Mouse (Mus musculus) midbrain, embryonic 16.5 days (tissue): Measurements from ENCODE around the gene Bnc2. TPM values are rescaled to one million over a fixed set of nuclear protein-coding genes. Genes with fewer than 3 reads are reported as not detected.

Experiments used
- ATAC-seq: fragments of 200-750 bp; cut with Nextera tagmentation; 2 replicates; pipeline ENCODE4 v1.8.0; 2017; ENCODE audit warnings: moderate TSS enrichment
- H3K27ac ChIP-seq: fragments of 300-500 bp; sonication (generic); 2 replicates; pipeline ENCODE4 v1.5.1; 2014; ENCODE audit warnings: mild to moderate bottlenecking, low read length, mixed read lengths
- H3K27me3 ChIP-seq: fragments of 300-500 bp; sonication (generic); 2 replicates; pipeline ENCODE4 v1.6.1; 2014; ENCODE audit warnings: low read depth, low read length, mixed read lengths; ENCODE audit not compliant: control insufficient read depth, insufficient read depth
- H3K36me3 ChIP-seq: fragments of 300-500 bp; sonication (generic); 2 replicates; pipeline ENCODE4 v1.6.1; 2014; ENCODE audit warnings: mild to moderate bottlenecking, low read length, moderate library complexity, mixed read lengths; ENCODE audit not compliant: control insufficient read depth, insufficient read depth
- H3K4me1 ChIP-seq: fragments of 300-500 bp; sonication (generic); 2 replicates; pipeline ENCODE4 v1.6.1; 2014; ENCODE audit warnings: mild to moderate bottlenecking, low read length, mixed read lengths; ENCODE audit not compliant: control insufficient read depth, insufficient read depth
- H3K4me2 ChIP-seq: fragments of 300-500 bp; sonication (generic); 2 replicates; pipeline ENCODE4 v1.6.1; 2014; ENCODE audit warnings: mild to moderate bottlenecking, low read length, mixed read lengths
- H3K4me3 ChIP-seq: fragments of 300-500 bp; sonication (generic); 2 replicates; pipeline ENCODE4 v1.5.1; 2014; ENCODE audit warnings: low read depth, mild to moderate bottlenecking, low read length, moderate library complexity, mixed read lengths
- H3K9ac ChIP-seq: fragments of 300-500 bp; sonication (generic); 2 replicates; pipeline ENCODE4 v1.6.1; 2014; ENCODE audit warnings: low read depth, low read length, mixed read lengths
- H3K9me3 ChIP-seq: fragments of 300-500 bp; sonication (generic); replicated peaks from 2 replicates; pipeline ENCODE4 v1.6.1; 2014; ENCODE audit warnings: mild to moderate bottlenecking, low read length, mixed read lengths; ENCODE audit not compliant: control insufficient read depth, poor library complexity, severe bottlenecking
- WGBS: fragments of 180-500 bp; shearing (Covaris S2); extraction: QIAGEN DNeasy Blood & Tissue Kit; methylation state at CpG from one replicate; pipeline ENCODE4 v1.1.7; 2014; 5-methylcytosine and 5-hydroxymethylcytosine counted together
- polyA plus RNA-seq: library from polyadenylated mRNA; unstranded; fragments of >200 nt; fragmentation: Nextera tagmentation; extraction: Ambion mirVana; gene quantifications from 2 replicates; pipeline ENCODE4 v1.2.1, GENCODE M21; 2015

Gene Bnc2
- 19.0 and 20.1 TPM in 2 replicates for polyA plus RNA-seq

GRCm38 (mm10) chr4:84675171-84675973 lies at the start of gene Bnc2:
TSS of gene Bnc2 (minus strand) at chr4:84675275.
- no peaks in the 10 kb centered on the region for H3K36me3 ChIP-seq
- H3K27ac ChIP-seq, result peak within 1 kb of the TSS; percentile 35; the same call in 1 of the 2 replicates
- peak; percentile 72 for ATAC-seq
- H3K4me1 ChIP-seq, result peaks cover 13% of the 10 kb centered on the region; the same call in 1 of the 2 replicates
- peak within 1 kb of the TSS; percentile 60 for H3K4me3 ChIP-seq
- H3K27me3 ChIP-seq, result peaks cover 31% of the 10 kb centered on the region
- 1% methylated on average over 74 of the region's 80 CpGs for WGBS
- H3K4me2 ChIP-seq, result peak within 1 kb of the TSS; percentile 93
- H3K9ac ChIP-seq, result peak within 1 kb of the TSS; percentile 49
- H3K9me3 ChIP-seq, result no peaks in the 10 kb centered on the region

- H3K27ac ChIP-seq, result no peak overlapping the region
- ATAC-seq, result no peak
- no peaks in the 10 kb centered on the region for H3K4me1 ChIP-seq
- no peaks in the 10 kb centered on the region for H3K36me3 ChIP-seq
- H3K9me3 ChIP-seq, result no peaks in the 10 kb centered on the region
- no peak overlapping the region for H3K4me2 ChIP-seq
- H3K27me3 ChIP-seq, result no peaks in the 10 kb centered on the region; the same call in 1 of the 2 replicates
- WGBS, result 83% methylated on average over 5 of the region's 5 CpGs
- H3K4me3 ChIP-seq, result no peak overlapping the region
- no peak overlapping the region for H3K9ac ChIP-seq
Measured at GRCm38 (mm10) chr4:84707961-84708360, 32.9 kb upstream of the Bnc2 start.

- Histone ChIP-seq H3K4me2 (no peak overlapping the region), H3K36me3 (no peaks in the 10 kb centered on the region), H3K9ac (no peak overlapping the region), H3K27ac (no peak overlapping the region), H3K4me1 (no peaks in the 10 kb centered on the region), H3K9me3 (no peaks in the 10 kb centered on the region), H3K27me3 (no peaks in the 10 kb centered on the region), H3K4me3 (no peak overlapping the region)
- ATAC-seq, result no peak
- 55% methylated on average over 10 of the region's 10 CpGs for WGBS
Measured at GRCm38 (mm10) chr4:84685521-84686366, 10.7 kb upstream of the Bnc2 start.

- Histone ChIP-seq H3K9me3 (no peaks in the 10 kb centered on the region), H3K4me2 (no peak overlapping the region), H3K27ac (no peak overlapping the region), H3K36me3 (no peaks in the 10 kb centered on the region), H3K4me3 (no peak overlapping the region), H3K9ac (no peak overlapping the region), H3K4me1 (no peaks in the 10 kb centered on the region), H3K27me3 (no peaks in the 10 kb centered on the region)
- 87% methylated on average over 4 of the region's 4 CpGs for WGBS
- ATAC-seq, result no peak
Measured at GRCm38 (mm10) chr4:84685009-84685408, 9.9 kb upstream of the Bnc2 start.

- H3K27ac ChIP-seq, result 0 out of 2 replicates have a peak overlapping the region, but pooled peaks have one; percentile 4
- peaks cover 27% of the 10 kb centered on the region for H3K27me3 ChIP-seq
- under 1% methylated on average over 19 of the region's 19 CpGs for WGBS
- H3K4me1 ChIP-seq, result peaks cover 13% of the 10 kb centered on the region; the same call in 1 of the 2 replicates
- ATAC-seq, result 0 out of 2 replicates have a peak, but pooled peaks have one; percentile 2
- H3K9me3 ChIP-seq, result no peaks in the 10 kb centered on the region
- peak overlapping the region; percentile 93 for H3K4me2 ChIP-seq
- H3K36me3 ChIP-seq, result no peaks in the 10 kb centered on the region
- peak overlapping the region; percentile 49 for H3K9ac ChIP-seq
- H3K4me3 ChIP-seq, result peak overlapping the region; percentile 60
Measured at GRCm38 (mm10) chr4:84675974-84676315, 870 bp upstream of the Bnc2 start.

GRCm38 (mm10) chr4:84674318-84675170 lies 531 bp downstream of the Bnc2 start:
- peak overlapping the region; percentile 49 for H3K9ac ChIP-seq
- H3K27me3 ChIP-seq, result peaks cover 31% of the 10 kb centered on the region
- ATAC-seq, result peak; percentile 64
- 0 out of 2 replicates have a peak overlapping the region, but pooled peaks have one; percentile 35 for H3K27ac ChIP-seq
- WGBS, result under 1% methylated on average over 82 of the region's 104 CpGs
- peaks cover 13% of the 10 kb centered on the region; the same call in 1 of the 2 replicates for H3K4me1 ChIP-seq
- peak overlapping the region; percentile 93 for H3K4me2 ChIP-seq
- H3K9me3 ChIP-seq, result no peaks in the 10 kb centered on the region
- no peaks in the 10 kb centered on the region for H3K36me3 ChIP-seq
- peak overlapping the region; percentile 60 for H3K4me3 ChIP-seq

GRCm38 (mm10) chr4:84673681-84674307 lies 1.3 kb downstream of the Bnc2 start:
- Histone ChIP-seq H3K36me3 (no peaks in the 10 kb centered on the region), H3K9ac (no peak overlapping the region), H3K4me1 (peaks cover 15% of the 10 kb centered on the region), H3K27ac (no peak overlapping the region), H3K4me3 (peak overlapping the region; percentile 60), H3K27me3 (peaks cover 27% of the 10 kb centered on the region), H3K4me2 (peak overlapping the region; percentile 93), H3K9me3 (no peaks in the 10 kb centered on the region)
- ATAC-seq, result no peak
- WGBS, result 13% methylated on average over 10 of the region's 10 CpGs

GRCm38 (mm10) chr4:84672181-84672791 lies 2.8 kb downstream of the Bnc2 start:
- Histone ChIP-seq H3K4me1 (peaks cover 15% of the 10 kb centered on the region), H3K4me3 (no peak overlapping the region), H3K9me3 (no peaks in the 10 kb centered on the region), H3K27me3 (peaks cover 29% of the 10 kb centered on the region), H3K36me3 (no peaks in the 10 kb centered on the region), H3K4me2 (peak overlapping the region; percentile 21), H3K9ac (no peak overlapping the region), H3K27ac (no peak overlapping the region)
- ATAC-seq, result no peak
- WGBS, result 15% methylated on average over 14 of the region's 14 CpGs
